Mouse (Mus musculus) bone marrow macrophage, adult 2 months (primary cell): ENCODE results near the gene Fntb.

ENCODE experiments used
- CTCF ChIP-seq: IDR thresholded peaks from 2 replicates; pipeline ENCODE4 v1.5.1; 2012; ENCODE audit warnings: low read depth, mild to moderate bottlenecking, low read length, moderate library complexity
- POLR2A ChIP-seq: IDR thresholded peaks from 2 replicates; pipeline ENCODE4 v1.6.1; 2012; ENCODE audit warnings: mild to moderate bottlenecking, low read depth, low read length, borderline replicate concordance

DNA sequence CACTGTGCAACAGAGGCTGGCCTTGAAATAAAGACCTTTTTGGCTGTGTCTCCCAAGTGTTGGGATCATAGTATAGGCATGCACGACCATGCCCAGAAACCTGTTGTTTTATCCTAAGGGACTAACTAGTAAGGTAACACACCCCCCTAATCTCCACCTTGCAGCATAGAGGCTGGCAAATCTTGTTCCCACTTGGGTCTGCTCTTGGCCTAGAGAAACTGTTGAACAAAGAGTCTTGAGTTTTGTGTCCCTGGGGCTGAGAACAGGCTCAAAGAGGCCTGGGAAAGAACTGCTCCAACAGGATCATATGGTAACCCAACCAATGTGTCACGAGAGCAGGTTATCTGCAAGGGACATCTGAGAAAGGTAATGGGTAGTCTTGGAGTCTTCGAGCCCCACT, 169.0 kb downstream of the Fntb start:
- TF ChIP-seq CTCF (no peak), POLR2A (no peak)
